Mouse (Mus musculus) limb, embryonic 14.5 days (tissue): ENCODE results near the gene Med23. TPM values are rescaled to one million over a fixed set of nuclear protein-coding genes. Genes with fewer than 3 reads are reported as not detected.

ENCODE experiments used
- ATAC-seq: fragments of 200-750 bp; cut with Nextera tagmentation; 2 replicates; pipeline ENCODE4 v1.8.0; 2017; ENCODE audit warnings: low read depth, moderate number of reproducible peaks, moderate TSS enrichment; ENCODE audit not compliant: low FRiP score
- DNase-seq: peaks from one replicate; pipeline ENCODE4 v3.0.0-alpha.2; 2015; ENCODE audit warnings: low spot score
- H3K27ac ChIP-seq: fragments of 300-500 bp; sonication (generic); replicated peaks from 2 replicates; pipeline ENCODE4 v1.5.1; 2014; ENCODE audit warnings: low read depth, mild to moderate bottlenecking, low read length, moderate library complexity, mixed read lengths
- H3K27me3 ChIP-seq: fragments of 300-500 bp; sonication (generic); 2 replicates; pipeline ENCODE4 v1.6.1; 2014; ENCODE audit warnings: low read length, mixed read lengths; ENCODE audit not compliant: control insufficient read depth, insufficient read depth
- H3K36me3 ChIP-seq: fragments of 300-500 bp; sonication (generic); 2 replicates; pipeline ENCODE4 v1.6.1; 2014; ENCODE audit warnings: mild to moderate bottlenecking, low read length, moderate library complexity, mixed read lengths; ENCODE audit not compliant: control insufficient read depth, insufficient read depth
- H3K4me1 ChIP-seq: fragments of 300-500 bp; sonication (generic); 2 replicates; pipeline ENCODE4 v1.6.1; 2014; ENCODE audit warnings: antibody characterized with exemption, low read length, mixed read lengths; ENCODE audit not compliant: control insufficient read depth, insufficient read depth
- H3K4me2 ChIP-seq: fragments of 300-500 bp; sonication (generic); replicated peaks from 2 replicates; pipeline ENCODE4 v1.6.1; 2014; ENCODE audit warnings: low read depth, mild to moderate bottlenecking, low read length, moderate library complexity; ENCODE audit not compliant: severe bottlenecking
- H3K4me3 ChIP-seq: fragments of 300-500 bp; sonication (generic); replicated peaks from 2 replicates; pipeline ENCODE4 v1.5.1; 2014; ENCODE audit warnings: low read length
- H3K9ac ChIP-seq: fragments of 300-500 bp; sonication (generic); 2 replicates; pipeline ENCODE4 v1.6.1; 2014; ENCODE audit warnings: mild to moderate bottlenecking, low read depth, low read length, moderate library complexity; ENCODE audit not compliant: severe bottlenecking
- H3K9me3 ChIP-seq: fragments of 300-500 bp; sonication (generic); 2 replicates; pipeline ENCODE4 v1.6.1; 2016; ENCODE audit warnings: low read length; ENCODE audit not compliant: control insufficient read depth
- POLR2A ChIP-seq: fragments of 200-500 bp; IDR thresholded peaks from 2 replicates; pipeline ENCODE4 v1.8.0; 2012; ENCODE audit warnings: inconsistent platforms, mild to moderate bottlenecking, moderate library complexity, borderline replicate concordance; ENCODE audit not compliant: insufficient read depth, insufficient read length; ENCODE audit errors: extremely low read depth
- WGBS: fragments of 180-500 bp; shearing (Covaris S2); extraction: QIAGEN DNeasy Blood & Tissue Kit; methylation state at CpG from one replicate; pipeline ENCODE4 v1.1.7; 2014; 5-methylcytosine and 5-hydroxymethylcytosine counted together
- polyA plus RNA-seq, 2 experiments: library from polyadenylated mRNA; depleted of rRNA in 1 of 2; stranded (reverse) in 1 of 2; unstranded in 1 of 2; fragments of >200 nt; fragmentation: Nextera tagmentation in 1 of 2; extraction: Ambion mirVana in 1 of 2; gene quantifications; 2 replicates each; pipeline versions ENCODE4 v1.2.1 to v1.2.3; 2012 to 2014

The Med23 gene
- polyA plus RNA-seq, 2 experiments = 23.6 to 40.7 TPM

- Histone ChIP-seq H3K27me3 (no peaks in the 10 kb centered on the region), H3K36me3 (peaks cover 32% of the 10 kb centered on the region), H3K27ac (no peak overlapping the region), H3K4me1 (no peaks in the 10 kb centered on the region), H3K9me3 (no peaks in the 10 kb centered on the region), H3K4me2 (no peak overlapping the region), H3K9ac (no peak overlapping the region), H3K4me3 (no peak overlapping the region)
- DNase-seq (no peak), ATAC-seq (no peak)
- 71% methylated on average over 6 of the region's 6 CpGs for WGBS
- TF ChIP-seq POLR2A = no peak
These were observed 45.7 kb downstream of the Med23 start for GRCm38 (mm10) chr10:24915486-24915885.

GRCm38 (mm10) chr10:24922977-24923376 is 53.2 kb downstream of the Med23 start:
- TF ChIP-seq POLR2A = no peak
- H3K27me3 ChIP-seq = no peaks in the 10 kb centered on the region
- H3K4me3 ChIP-seq = no peak overlapping the region
- DNase-seq (no peak), ATAC-seq (no peak)
- no peaks in the 10 kb centered on the region for H3K9me3 ChIP-seq
- peaks cover 13% of the 10 kb centered on the region for H3K4me1 ChIP-seq
- no peak overlapping the region for H3K4me2 ChIP-seq
- H3K27ac ChIP-seq = no peak overlapping the region
- WGBS = 28% methylated on average over 4 of the region's 4 CpGs
- no peaks in the 10 kb centered on the region for H3K36me3 ChIP-seq
- H3K9ac ChIP-seq = no peak overlapping the region

- Histone ChIP-seq H3K4me2 (no peak overlapping the region), H3K4me1 (peaks cover 16% of the 10 kb centered on the region), H3K36me3 (no peaks in the 10 kb centered on the region), H3K9me3 (no peaks in the 10 kb centered on the region), H3K4me3 (no peak overlapping the region), H3K9ac (no peak overlapping the region), H3K27ac (no peak overlapping the region), H3K27me3 (no peaks in the 10 kb centered on the region)
- no peak for DNase-seq
- no peak for TF ChIP-seq POLR2A
- ATAC-seq = no peak
- WGBS = 69% methylated on average over 3 of the region's 3 CpGs
These were observed 54.5 kb downstream of the Med23 start for GRCm38 (mm10) chr10:24924296-24924695.

GRCm38 (mm10) chr10:24926380-24926779 is 56.6 kb downstream of the Med23 start:
- 14% methylated on average over 10 of the region's 10 CpGs for WGBS
- Histone ChIP-seq H3K27ac (no peak overlapping the region), H3K4me1 (peaks cover 16% of the 10 kb centered on the region), H3K9ac (no peak overlapping the region), H3K27me3 (no peaks in the 10 kb centered on the region), H3K4me3 (no peak overlapping the region), H3K9me3 (no peaks in the 10 kb centered on the region), H3K36me3 (no peaks in the 10 kb centered on the region), H3K4me2 (peak overlapping the region; percentile 37)
- DNase-seq = no peak
- ATAC-seq = no peak
- no peak for TF ChIP-seq POLR2A

- ATAC-seq = peak; percentile 84
- no peaks in the 10 kb centered on the region for H3K36me3 ChIP-seq
- peak within 1 kb of the TSS; percentile 37 for H3K4me2 ChIP-seq
- no peaks in the 10 kb centered on the region for H3K27me3 ChIP-seq
- no peak within 1 kb of the TSS for H3K27ac ChIP-seq
- H3K4me1 ChIP-seq = peaks cover 16% of the 10 kb centered on the region
- no peaks in the 10 kb centered on the region for H3K9me3 ChIP-seq
- no peak for TF ChIP-seq POLR2A
- H3K4me3 ChIP-seq = no peak within 1 kb of the TSS
- no peak within 1 kb of the TSS for H3K9ac ChIP-seq
- DNase-seq = peak; percentile 83
- WGBS = 8% methylated on average over 14 of the region's 14 CpGs
These were observed 57.4 kb downstream of the Med23 start, which contains the start of gene Arg1 for GRCm38 (mm10) chr10:24926962-24927720. TSS of gene Arg1 (minus strand) at chr10:24927484.
